Mouse (Mus musculus) CH12.LX (cell line): ENCODE measurements at regions not wholly inside any gene's neighbourhood (a gene's known extent, or its start where the extent isn't known, plus 50 kb on each side); places are given as distances from the start of the nearest gene placed in this dataset.

ENCODE experiments used
- DNase-seq: peaks from one replicate; pipeline ENCODE4 v3.0.0-alpha.2; 2013; ENCODE audit errors: extremely low read depth
- H3K27ac ChIP-seq: 2 replicates; pipeline ENCODE4 v1.5.1; 2012; ENCODE audit warnings: low read depth, mild to moderate bottlenecking, control low read depth, moderate library complexity; ENCODE audit not compliant: insufficient read depth
- H3K27me3 ChIP-seq: replicated peaks from 2 replicates; pipeline ENCODE3; 2012; ENCODE audit warnings: inconsistent platforms
- H3K36me3 ChIP-seq, 2 experiments: replicated peaks in 1 of 2; 2 replicates each; pipeline versions ENCODE3 to v1.6.1; 2012; ENCODE audit warnings: inconsistent platforms in 1 of 2, low read length in 1 of 2, mild to moderate bottlenecking in 1 of 2, mixed read lengths in 1 of 2, moderate library complexity in 1 of 2; ENCODE audit not compliant: control insufficient read depth in 1 of 2, insufficient read depth in 1 of 2
- H3K4me1 ChIP-seq, 2 experiments: 2 replicates each; pipeline ENCODE4 v1.6.1; 2012; ENCODE audit warnings: inconsistent platforms in 1 of 2, moderate library complexity in 1 of 2; ENCODE audit not compliant: insufficient read depth in 2 of 2, control insufficient read depth in 1 of 2
- H3K4me2 ChIP-seq: 2 replicates; pipeline ENCODE4 v1.6.1; 2012; ENCODE audit warnings: low read depth, mild to moderate bottlenecking, control low read depth; ENCODE audit not compliant: poor library complexity, insufficient read depth, severe bottlenecking
- H3K4me3 ChIP-seq, 3 experiments: fragments of 150-350 bp in 1 of 3; sonication (generic) in 1 of 3; replicated peaks in 1 of 3; 2 replicates each; pipeline versions ENCODE3 to v1.5.1; 2011 to 2012; ENCODE audit warnings: low read depth in 2 of 3, low read length in 2 of 3, mild to moderate bottlenecking in 2 of 3, moderate library complexity in 2 of 3, control low read depth in 1 of 3, improper control_type of control experiment in 1 of 3, inconsistent platforms in 1 of 3, mixed read lengths in 1 of 3; ENCODE audit not compliant: poor library complexity in 1 of 3
- H3K79me2 ChIP-seq: replicated peaks from 2 replicates; pipeline ENCODE4 v1.6.1; 2012; ENCODE audit warnings: mild to moderate bottlenecking, moderate library complexity; ENCODE audit not compliant: control insufficient read depth, poor library complexity, insufficient read depth, severe bottlenecking; ENCODE audit errors: extremely low read depth
- H3K9ac ChIP-seq: 2 replicates; pipeline ENCODE4 v1.6.1; 2012; ENCODE audit warnings: low read depth, mild to moderate bottlenecking, control low read depth, moderate library complexity; ENCODE audit not compliant: insufficient read depth
- H3K9me3 ChIP-seq: replicated peaks from 2 replicates; pipeline ENCODE3; 2012; ENCODE audit warnings: low read length, inconsistent platforms, mixed read lengths
- E2F4 ChIP-seq: IDR thresholded peaks from 2 replicates; pipeline ENCODE4 v1.6.1; 2011; ENCODE audit warnings: low read depth, low read length, improper control_type of control experiment; ENCODE audit not compliant: insufficient replicate concordance
- ELF1 ChIP-seq: IDR thresholded peaks from 2 replicates; pipeline ENCODE4 v1.6.1; 2014; ENCODE audit warnings: low read depth, mild to moderate bottlenecking, inconsistent platforms, low read length, improper control_type of control experiment
- HCFC1 ChIP-seq: IDR thresholded peaks from 2 replicates; pipeline ENCODE4 v1.6.1; 2012; ENCODE audit warnings: low read depth, mild to moderate bottlenecking, inconsistent platforms, low read length, improper control_type of control experiment
- KAT2A ChIP-seq: IDR thresholded peaks from 2 replicates; pipeline ENCODE4 v1.6.1; 2012; ENCODE audit warnings: low read length, improper control_type of control experiment, inconsistent platforms; ENCODE audit not compliant: insufficient replicate concordance
- MAFK ChIP-seq: IDR thresholded peaks from 2 replicates; pipeline ENCODE4 v1.6.1; 2011; ENCODE audit warnings: low read length, improper control_type of control experiment; ENCODE audit not compliant: insufficient replicate concordance
- MEF2A ChIP-seq: IDR thresholded peaks from 2 replicates; pipeline ENCODE4 v1.6.1; 2014; ENCODE audit warnings: low read depth, mild to moderate bottlenecking, inconsistent platforms, low read length, improper control_type of control experiment, borderline replicate concordance
- NELFE ChIP-seq: IDR thresholded peaks from 2 replicates; pipeline ENCODE4 v1.6.1; 2011; ENCODE audit warnings: low read depth, low read length, improper control_type of control experiment
- NRF1 ChIP-seq: IDR thresholded peaks from 2 replicates; pipeline ENCODE4 v1.6.1; 2014; ENCODE audit warnings: low read depth, mild to moderate bottlenecking, inconsistent platforms, low read length, improper control_type of control experiment, moderate library complexity
- RAD21 ChIP-seq: IDR thresholded peaks from 2 replicates; pipeline ENCODE4 v1.6.1; 2011; ENCODE audit warnings: low read depth, mild to moderate bottlenecking, low read length, improper control_type of control experiment, moderate library complexity
- RCOR1 ChIP-seq: conservative IDR thresholded peaks from 2 replicates; pipeline ENCODE4 v1.6.1; 2012; ENCODE audit warnings: low read depth, mild to moderate bottlenecking, inconsistent platforms, low read length, improper control_type of control experiment
- TBP ChIP-seq: conservative IDR thresholded peaks from 2 replicates; pipeline ENCODE4 v1.6.1; 2011; ENCODE audit warnings: low read depth, low read length, improper control_type of control experiment
- ZKSCAN1 ChIP-seq: IDR thresholded peaks from 2 replicates; pipeline ENCODE4 v1.6.1; 2012; ENCODE audit warnings: low read depth, inconsistent platforms, low read length, improper control_type of control experiment, borderline replicate concordance
- ZMIZ1 ChIP-seq: IDR thresholded peaks from 2 replicates; pipeline ENCODE4 v1.6.1; 2012; ENCODE audit warnings: low read depth, mild to moderate bottlenecking, inconsistent platforms, low read length, improper control_type of control experiment
- dilution Hi-C: fragments of 300-500 bp; cut with MboI; formaldehyde crosslinking; loops from 2 replicates; pipeline ENCODE4 v1.14.3; 2020; ENCODE audit warnings: low sequenced_read_pairs; ENCODE audit not compliant: extremely low pct_unique_long_range_greater_than_20kb, extremely low pct_ligation_motif_present
- in situ Hi-C: fragments of 300-500 bp; cut with MboI; formaldehyde crosslinking; loops from 3 replicates; pipeline ENCODE4 v1.14.3; 2019; ENCODE audit warnings: low sequenced_read_pairs, low pct_ligation_motif_present, low pct_unique_long_range_greater_than_20kb, mixed read lengths

- Histone ChIP-seq H3K79me2 (no peaks in the 10 kb centered on the region), H3K27ac (no peak overlapping the region), H3K4me2 (no peak overlapping the region), H3K4me1 (no peaks in the 10 kb centered on the region), H3K27me3 (no peaks in the 10 kb centered on the region), H3K4me3 (no peak overlapping the region), H3K9ac (no peak overlapping the region), H3K36me3 (no peaks in the 10 kb centered on the region), H3K9me3 (no peaks in the 10 kb centered on the region)
- in situ Hi-C loops (no loop called here), dilution Hi-C loops (no loop called here)
- TF ChIP-seq MAFK (no peak), NRF1 (no peak), ZKSCAN1 (no peak)
- DNase-seq = no peak
Observed at GRCm38 (mm10) chr10:98012916-98013315, 286.4 kb upstream of the C030005K15Rik start.

GRCm38 (mm10) chr10:98014985-98015902 lies 288.7 kb upstream of the C030005K15Rik start:
- dilution Hi-C loops = no loop called here
- TF ChIP-seq ELF1 = no peak
- TF ChIP-seq ZKSCAN1 = no peak
- TF ChIP-seq ZMIZ1 = no peak
- no peak for TF ChIP-seq KAT2A
- no peak for TF ChIP-seq NELFE
- no peak for TF ChIP-seq E2F4
- TF ChIP-seq MAFK = no peak
- TF ChIP-seq HCFC1 = no peak

GRCm38 (mm10) chr10:98016596-98017304 lies 290.2 kb upstream of the C030005K15Rik start:
- Histone ChIP-seq H3K4me2 (no peak overlapping the region), H3K9me3 (no peaks in the 10 kb centered on the region), H3K27me3 (no peaks in the 10 kb centered on the region), H3K79me2 (no peaks in the 10 kb centered on the region), H3K36me3 (no peaks in the 10 kb centered on the region), H3K27ac (no peak overlapping the region), H3K9ac (no peak overlapping the region), H3K4me3 (no peak overlapping the region), H3K4me1 (no peaks in the 10 kb centered on the region)
- in situ Hi-C loops (no loop called here), dilution Hi-C loops (no loop called here)
- no peak for DNase-seq
- TF ChIP-seq TBP (no peak), ZKSCAN1 (no peak), RCOR1 (no peak), KAT2A (no peak), MEF2A (no peak), RAD21 (no peak)

More at GRCm38 (mm10) chr10:98014985-98015902, 288.7 kb upstream of the C030005K15Rik start:
- Histone ChIP-seq H3K4me2 (peak overlapping the region; percentile 94), H3K4me1 (no peaks in the 10 kb centered on the region), H3K36me3 (no peaks in the 10 kb centered on the region), H3K9ac (no peak overlapping the region), H3K9me3 (no peaks in the 10 kb centered on the region), H3K27ac (no peak overlapping the region), H3K79me2 (no peaks in the 10 kb centered on the region), H3K4me3 (no peak overlapping the region), H3K27me3 (no peaks in the 10 kb centered on the region)
- DNase-seq = no peak
- in situ Hi-C loops = no loop called here
